Mouse (Mus musculus) MEL (cell line): ENCODE data around the gene Prkci.

Experiments
- CTCF ChIP-seq, 3 experiments: IDR thresholded peaks in 2 of 3; conservative IDR thresholded peaks in 1 of 3; 2 replicates each; pipeline ENCODE4 v1.5.1; 2011 to 2012; ENCODE audit warnings: low read length in 3 of 3, low read depth in 2 of 3, mild to moderate bottlenecking in 2 of 3, improper control_type of control experiment in 1 of 3, inconsistent platforms in 1 of 3, mixed read lengths in 1 of 3, moderate library complexity in 1 of 3; ENCODE audit not compliant: control insufficient read depth in 1 of 3, insufficient read depth in 1 of 3, poor library complexity in 1 of 3, severe bottlenecking in 1 of 3
- EP300 ChIP-seq, 2 experiments: IDR thresholded peaks; 2 replicates each; pipeline ENCODE4 v1.6.1; 2011; ENCODE audit warnings: improper control_type of control experiment in 2 of 2, low read length in 2 of 2, low read depth in 1 of 2, mild to moderate bottlenecking in 1 of 2
- MAFK ChIP-seq: IDR thresholded peaks from 2 replicates; pipeline ENCODE4 v1.6.1; 2011; ENCODE audit warnings: low read depth, mild to moderate bottlenecking, low read length, improper control_type of control experiment, borderline replicate concordance
- MEF2A ChIP-seq: IDR thresholded peaks from 2 replicates; pipeline ENCODE4 v1.6.1; 2014; ENCODE audit warnings: low read depth, mild to moderate bottlenecking, inconsistent platforms, low read length, improper control_type of control experiment; ENCODE audit not compliant: poor library complexity, insufficient replicate concordance, severe bottlenecking; ENCODE audit errors: extremely low read depth
- MXI1 ChIP-seq: IDR thresholded peaks from 2 replicates; pipeline ENCODE4 v1.6.1; 2011; ENCODE audit warnings: mild to moderate bottlenecking, low read depth, low read length, improper control_type of control experiment
- SMC3 ChIP-seq: IDR thresholded peaks from 2 replicates; pipeline ENCODE4 v1.6.1; 2011; ENCODE audit warnings: low read depth, low read length, improper control_type of control experiment

DNA sequence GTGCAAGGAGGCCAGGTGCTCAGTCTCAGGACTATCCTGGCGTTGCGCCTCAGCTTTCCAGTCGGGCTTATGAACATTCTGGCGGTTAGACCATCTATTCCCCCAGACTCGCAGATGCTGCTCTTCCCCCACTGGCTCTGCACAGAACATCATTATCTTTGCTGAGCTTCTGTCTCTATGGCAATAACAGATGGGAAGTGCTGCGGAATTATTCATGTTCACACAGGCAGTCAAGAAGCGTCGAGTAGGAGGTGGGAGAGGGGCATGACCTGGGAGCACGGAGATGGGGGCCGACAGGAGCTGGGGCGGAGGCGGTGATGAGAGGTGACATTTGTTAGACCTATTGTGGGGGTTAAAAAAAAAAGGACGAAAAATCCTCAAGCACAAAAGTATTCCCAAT, 97.6 kb downstream of the Prkci start:
- TF ChIP-seq EP300 (IDR thresholded peaks at IDR 0.05; ENCODE audit: low read depth in 1 of 2, low read length in 2 of 2) (peak; percentile 59 to 77), CTCF (IDR thresholded peaks at IDR 0.05 in 2 of 3, conservative IDR thresholded peaks at IDR 0.05 in 1 of 3; ENCODE audit: control insufficient read depth in 1 of 3, insufficient read depth in 1 of 3, low read depth in 2 of 3, low read length in 3 of 3, poor library complexity in 1 of 3, severe bottlenecking in 1 of 3) (no peak), SMC3 (no peak), MEF2A (no peak), MXI1 (no peak), MAFK (no peak)
